Mouse (Mus musculus) liver, embryonic 16.5 days (tissue): ENCODE measurements at regions not wholly inside any gene's neighbourhood (a gene's known extent, or its start where the extent isn't known, plus 50 kb on each side); places are given as distances from the start of the nearest gene placed in this dataset.

ENCODE experiments used
- ATAC-seq: fragments of 200-750 bp; cut with Nextera tagmentation; 2 replicates; pipeline ENCODE4 v1.8.0; 2017; ENCODE audit warnings: low read depth, mild to moderate bottlenecking, moderate number of reproducible peaks, moderate library complexity
- H3K27ac ChIP-seq: fragments of 300-500 bp; sonication (generic); 2 replicates; pipeline ENCODE4 v1.5.1; 2014; ENCODE audit warnings: mild to moderate bottlenecking, low read length
- H3K27me3 ChIP-seq: fragments of 300-500 bp; sonication (generic); 2 replicates; pipeline ENCODE4 v1.6.1; 2014; ENCODE audit warnings: low read depth, low read length, mixed read lengths; ENCODE audit not compliant: control insufficient read depth, insufficient read depth
- H3K36me3 ChIP-seq: fragments of 300-500 bp; sonication (generic); 2 replicates; pipeline ENCODE4 v1.6.1; 2014; ENCODE audit warnings: mild to moderate bottlenecking; ENCODE audit not compliant: control insufficient read depth, insufficient read depth
- H3K4me1 ChIP-seq: fragments of 300-500 bp; sonication (generic); 2 replicates; pipeline ENCODE4 v1.6.1; 2014; ENCODE audit warnings: low read depth, low read length, mixed read lengths; ENCODE audit not compliant: control insufficient read depth
- H3K4me2 ChIP-seq: fragments of 300-500 bp; sonication (generic); 2 replicates; pipeline ENCODE4 v1.6.1; 2014; ENCODE audit warnings: low read depth, low read length, mixed read lengths
- H3K4me3 ChIP-seq: fragments of 300-500 bp; sonication (generic); 2 replicates; pipeline ENCODE4 v1.5.1; 2014; ENCODE audit warnings: low read depth, mild to moderate bottlenecking, low read length
- H3K9ac ChIP-seq: fragments of 300-500 bp; sonication (generic); 2 replicates; pipeline ENCODE4 v1.6.1; 2014; ENCODE audit warnings: low read depth, low read length
- H3K9me3 ChIP-seq: fragments of 300-500 bp; sonication (generic); replicated peaks from 2 replicates; pipeline ENCODE4 v1.6.1; 2016; ENCODE audit warnings: low read length; ENCODE audit not compliant: control insufficient read depth
- WGBS: fragments of 180-500 bp; shearing (Covaris S2); extraction: QIAGEN DNeasy Blood & Tissue Kit; methylation state at CpG from one replicate; pipeline ENCODE4 v1.1.7; 2014; ENCODE audit not compliant: insufficient replicate concordance; 5-methylcytosine and 5-hydroxymethylcytosine counted together

DNA sequence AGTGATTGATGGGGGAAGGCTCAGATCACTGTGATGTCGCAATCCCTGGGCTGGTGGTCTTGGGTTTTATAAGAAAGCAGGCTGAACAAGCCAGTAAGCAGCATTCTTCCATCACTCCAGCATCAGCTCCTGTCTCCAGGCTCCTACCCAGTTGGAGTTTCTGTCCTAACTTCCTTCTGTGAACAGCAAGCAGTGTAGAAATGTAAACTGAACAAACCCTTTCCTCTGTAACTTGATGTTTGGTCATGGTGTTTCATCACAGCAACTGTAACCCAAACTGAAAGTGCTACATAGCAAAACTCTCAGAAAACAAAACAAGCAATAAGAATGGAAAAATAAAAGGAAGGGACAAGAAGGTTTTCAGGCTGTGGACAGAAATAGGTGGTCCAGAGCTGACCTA is 71.5 kb upstream of the Marcks start:
- no peak overlapping the region for H3K27ac ChIP-seq
- no peak overlapping the region for H3K9ac ChIP-seq
- H3K4me1 ChIP-seq: no peaks in the 10 kb centered on the region
- no peaks in the 10 kb centered on the region for H3K36me3 ChIP-seq
- no peak overlapping the region for H3K4me3 ChIP-seq
- no peaks in the 10 kb centered on the region for H3K9me3 ChIP-seq
- H3K27me3 ChIP-seq: no peaks in the 10 kb centered on the region
- 69% methylated on average over 1 of the region's 1 CpGs for WGBS
- no peak overlapping the region for H3K4me2 ChIP-seq
- no peak for ATAC-seq

DNA sequence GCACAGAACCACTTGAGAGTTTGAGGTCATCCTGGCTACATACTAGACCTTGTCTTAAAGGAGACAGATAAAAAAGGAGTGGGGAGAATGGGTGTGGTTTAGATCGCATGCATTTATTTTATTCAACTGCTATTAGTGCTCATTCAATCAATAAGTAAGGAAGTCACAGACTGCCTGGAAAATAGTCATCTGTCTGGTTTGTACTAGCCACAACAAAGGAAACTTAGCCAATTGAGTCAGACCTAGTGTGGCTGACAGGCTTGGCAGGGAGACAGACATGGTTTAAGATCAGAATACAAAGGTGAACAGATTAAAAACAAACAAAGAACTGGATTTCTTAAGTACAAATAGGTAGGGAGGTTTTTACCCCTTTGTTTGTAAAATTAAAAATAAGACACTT is 68.3 kb upstream of the Marcks start:
- Histone ChIP-seq H3K27me3 (no peaks in the 10 kb centered on the region), H3K9ac (no peak overlapping the region), H3K36me3 (no peaks in the 10 kb centered on the region), H3K4me2 (no peak overlapping the region), H3K27ac (no peak overlapping the region), H3K4me3 (no peak overlapping the region), H3K9me3 (no peaks in the 10 kb centered on the region), H3K4me1 (no peaks in the 10 kb centered on the region)
- ATAC-seq: no peak
- WGBS: 68% methylated on average over 1 of the region's 1 CpGs

DNA sequence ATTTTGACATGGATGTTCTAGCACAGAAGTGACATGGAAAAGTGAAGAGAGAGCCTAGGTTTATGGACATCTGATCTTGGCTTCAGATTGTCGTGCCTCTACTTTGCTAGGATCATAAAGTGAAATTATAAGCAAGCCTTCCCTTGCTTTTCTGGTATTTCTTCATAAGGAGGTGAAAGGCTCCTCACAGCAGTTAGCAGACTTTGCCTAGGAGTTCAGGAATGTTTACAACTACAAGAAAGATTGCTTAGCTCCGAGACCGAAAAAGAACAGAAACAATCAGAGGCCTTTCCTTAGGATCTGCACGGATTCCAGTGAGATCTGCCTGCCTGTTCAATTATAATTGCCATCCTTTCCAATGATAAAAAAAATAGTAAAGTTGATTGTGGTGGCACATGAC is 67.8 kb upstream of the Marcks start:
- no peak overlapping the region for H3K4me2 ChIP-seq

DNA sequence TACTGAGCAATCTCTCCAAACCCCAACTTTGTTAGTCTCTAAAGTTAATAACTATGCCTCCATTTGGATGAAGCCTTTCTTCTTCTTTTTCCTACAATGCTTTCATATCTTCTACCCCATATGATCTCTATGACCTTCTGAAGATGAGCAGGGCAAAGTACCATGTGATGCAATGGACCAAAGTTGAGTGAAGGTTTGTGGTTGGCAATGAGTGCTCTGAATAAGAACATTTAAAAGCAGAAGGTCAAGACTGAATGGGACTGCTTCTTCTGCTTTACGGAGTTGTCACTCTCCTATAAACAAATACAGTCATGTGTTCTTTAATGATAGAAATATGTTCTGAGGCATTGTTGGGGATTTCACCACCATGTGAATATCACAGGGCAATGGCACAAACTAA is 65.0 kb upstream of the Marcks start:
- ATAC-seq: no peak
- H3K4me3 ChIP-seq: no peak overlapping the region
- no peak overlapping the region for H3K4me2 ChIP-seq
- no peaks in the 10 kb centered on the region for H3K36me3 ChIP-seq
- 71% methylated on average over 1 of the region's 1 CpGs for WGBS
- H3K27ac ChIP-seq: no peak overlapping the region
- H3K9ac ChIP-seq: no peak overlapping the region
- H3K4me1 ChIP-seq: no peaks in the 10 kb centered on the region
- no peaks in the 10 kb centered on the region for H3K9me3 ChIP-seq
- H3K27me3 ChIP-seq: no peaks in the 10 kb centered on the region

More for the DNA sequence above, 67.8 kb upstream of the Marcks start:
- Histone ChIP-seq H3K27ac (no peak overlapping the region), H3K9me3 (no peaks in the 10 kb centered on the region), H3K36me3 (no peaks in the 10 kb centered on the region), H3K27me3 (no peaks in the 10 kb centered on the region), H3K9ac (no peak overlapping the region), H3K4me1 (no peaks in the 10 kb centered on the region), H3K4me3 (no peak overlapping the region)
- ATAC-seq: no peak
- WGBS: 66% methylated on average over 4 of the region's 4 CpGs

DNA sequence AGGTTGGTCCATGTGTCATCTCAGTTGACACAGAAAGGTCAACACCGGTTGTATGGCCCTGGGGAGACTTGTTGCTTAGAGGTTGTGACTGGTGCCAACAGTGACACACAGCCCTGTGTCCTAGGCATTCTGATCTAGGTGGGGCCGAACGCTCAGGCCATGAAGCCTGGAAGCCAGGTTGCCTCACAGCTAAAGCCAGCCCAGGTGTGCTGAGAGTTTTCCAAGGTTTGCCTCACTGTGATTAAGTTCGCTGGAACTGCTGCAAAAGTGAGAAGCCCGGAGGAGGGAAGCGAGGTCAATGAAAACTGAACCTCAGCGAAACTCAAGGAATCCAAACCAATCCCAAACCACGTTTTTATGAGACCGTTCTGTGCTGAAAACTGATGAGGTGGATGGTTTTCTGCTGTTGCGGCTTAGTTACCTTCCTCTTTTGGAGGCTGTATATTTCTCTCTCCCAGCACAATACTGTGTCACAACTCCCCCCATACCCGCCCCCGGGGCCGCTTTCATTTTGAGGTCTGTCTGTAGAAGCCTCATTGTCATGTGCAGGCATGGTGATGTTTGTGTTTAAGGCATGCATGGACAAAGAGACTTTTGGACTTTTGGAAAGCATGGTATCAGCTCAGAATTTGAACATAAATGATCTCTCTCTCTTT is 56.2 kb upstream of the Marcks start:
- Histone ChIP-seq H3K4me3 (no peak overlapping the region), H3K9me3 (no peaks in the 10 kb centered on the region), H3K4me1 (no peaks in the 10 kb centered on the region), H3K4me2 (no peak overlapping the region), H3K36me3 (no peaks in the 10 kb centered on the region), H3K9ac (no peak overlapping the region), H3K27ac (no peak overlapping the region), H3K27me3 (no peaks in the 10 kb centered on the region)
- WGBS: 58% methylated on average over 13 of the region's 13 CpGs
- ATAC-seq: no peak

DNA sequence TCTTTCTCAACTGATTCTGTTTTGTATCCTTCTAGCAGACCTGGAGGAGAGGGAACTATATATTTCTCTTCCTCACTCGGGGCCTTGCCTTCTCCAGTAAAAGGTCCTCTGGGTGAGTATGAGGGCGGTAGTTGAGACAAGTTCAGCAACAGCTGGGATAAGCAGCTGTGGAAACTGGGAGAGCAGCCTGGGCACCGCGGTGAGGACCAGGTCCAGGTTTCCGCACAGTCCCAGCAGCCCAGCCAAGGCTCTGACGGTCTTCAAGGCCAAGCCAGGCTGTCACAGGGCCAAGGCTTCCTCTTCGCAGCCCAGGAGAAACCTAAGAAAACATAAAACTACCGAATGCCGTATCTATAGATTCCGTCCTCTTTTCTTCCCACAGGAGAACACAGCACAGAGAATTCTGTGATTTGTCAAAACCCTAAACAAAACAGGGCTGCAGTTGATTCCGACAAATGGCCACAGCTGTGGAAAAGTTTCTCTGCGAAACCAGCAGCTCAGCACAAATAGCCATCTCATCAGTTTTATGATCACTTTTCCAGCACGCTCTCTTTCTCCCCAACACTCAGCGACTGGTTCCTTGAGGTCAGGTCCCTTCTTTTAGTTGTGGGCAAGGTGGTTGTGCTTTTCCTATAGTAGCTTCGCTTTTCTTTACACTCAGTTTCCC is 55.5 kb upstream of the Marcks start:
- no peaks in the 10 kb centered on the region for H3K36me3 ChIP-seq
- no peak overlapping the region for H3K9ac ChIP-seq
- no peaks in the 10 kb centered on the region for H3K9me3 ChIP-seq
- no peak; the same call in 1 of the 2 replicates for ATAC-seq
- H3K4me3 ChIP-seq: no peak overlapping the region
- 70% methylated on average over 15 of the region's 15 CpGs for WGBS
- H3K27ac ChIP-seq: no peak overlapping the region
- H3K4me1 ChIP-seq: no peaks in the 10 kb centered on the region
- H3K27me3 ChIP-seq: no peaks in the 10 kb centered on the region
- no peak overlapping the region for H3K4me2 ChIP-seq

DNA sequence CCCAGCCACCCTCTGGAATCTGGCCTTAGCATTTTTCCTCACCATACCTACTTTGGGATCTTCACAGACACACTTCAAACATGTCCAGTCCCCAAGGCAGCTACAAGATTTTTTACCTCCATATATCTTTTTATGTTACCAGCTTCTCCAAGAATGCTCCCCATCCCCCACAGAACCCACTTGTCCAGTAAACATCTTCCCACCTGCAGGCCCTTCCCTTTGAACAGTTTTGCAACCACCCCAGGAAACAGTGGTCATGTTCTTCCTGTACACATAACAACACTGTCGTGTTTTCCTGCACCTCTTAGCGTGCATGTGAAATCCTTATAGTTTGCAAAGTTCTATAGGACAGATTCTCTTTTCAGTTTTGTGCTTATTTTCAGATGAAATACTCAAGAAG is 53.9 kb upstream of the Marcks start:
- 19% methylated on average over 2 of the region's 2 CpGs for WGBS
- Histone ChIP-seq H3K27me3 (no peaks in the 10 kb centered on the region), H3K27ac (no peak overlapping the region)

DNA sequence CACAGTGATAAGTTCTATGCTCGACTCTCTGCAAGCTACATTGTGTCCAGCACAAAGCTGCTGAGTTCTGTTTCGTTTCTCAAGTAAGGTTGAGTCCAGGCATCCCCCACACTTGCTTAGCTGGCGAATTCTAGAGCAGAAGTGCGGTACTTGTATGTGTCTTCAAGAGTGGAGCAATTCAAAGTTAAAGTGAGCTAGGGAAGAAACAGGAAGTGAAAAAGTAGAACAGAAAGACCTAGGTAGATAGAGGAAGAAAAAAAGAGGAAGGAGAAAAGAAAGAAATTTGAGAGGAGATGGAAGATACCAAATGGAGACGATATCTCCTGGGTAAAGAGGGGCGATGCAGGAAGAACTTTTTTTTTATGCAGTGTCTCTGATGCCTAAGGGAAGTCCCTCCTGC is 51.4 kb upstream of the Marcks start:
- ATAC-seq: no peak
- WGBS: 31% methylated on average over 6 of the region's 6 CpGs

More for the DNA sequence above, 53.9 kb upstream of the Marcks start:
- Histone ChIP-seq H3K4me1 (no peaks in the 10 kb centered on the region), H3K4me3 (no peak overlapping the region), H3K9ac (no peak overlapping the region), H3K4me2 (no peak overlapping the region), H3K9me3 (no peaks in the 10 kb centered on the region), H3K36me3 (no peaks in the 10 kb centered on the region)
- ATAC-seq: no peak

More for the DNA sequence above, 51.4 kb upstream of the Marcks start:
- Histone ChIP-seq H3K36me3 (no peaks in the 10 kb centered on the region), H3K4me3 (no peak overlapping the region), H3K4me2 (no peak overlapping the region), H3K27ac (no peak overlapping the region), H3K9ac (no peak overlapping the region), H3K9me3 (no peaks in the 10 kb centered on the region), H3K4me1 (no peaks in the 10 kb centered on the region), H3K27me3 (no peaks in the 10 kb centered on the region)
